Mouse (Mus musculus): Measurements from ENCODE around the gene Cnpy3. TPM values are rescaled to one million over a fixed set of nuclear protein-coding genes. Genes with fewer than 3 reads are reported as not detected.
"Not testable (repeated sequence)": the region's sequence is repeated elsewhere in the genome, so short reads cannot be mapped to it uniquely, and the experiment has no call there.

Cnpy3 gene
- total RNA-seq (2017): 88.2 to 109 TPM (median 106 TPM) in 3 replicates

DNA sequence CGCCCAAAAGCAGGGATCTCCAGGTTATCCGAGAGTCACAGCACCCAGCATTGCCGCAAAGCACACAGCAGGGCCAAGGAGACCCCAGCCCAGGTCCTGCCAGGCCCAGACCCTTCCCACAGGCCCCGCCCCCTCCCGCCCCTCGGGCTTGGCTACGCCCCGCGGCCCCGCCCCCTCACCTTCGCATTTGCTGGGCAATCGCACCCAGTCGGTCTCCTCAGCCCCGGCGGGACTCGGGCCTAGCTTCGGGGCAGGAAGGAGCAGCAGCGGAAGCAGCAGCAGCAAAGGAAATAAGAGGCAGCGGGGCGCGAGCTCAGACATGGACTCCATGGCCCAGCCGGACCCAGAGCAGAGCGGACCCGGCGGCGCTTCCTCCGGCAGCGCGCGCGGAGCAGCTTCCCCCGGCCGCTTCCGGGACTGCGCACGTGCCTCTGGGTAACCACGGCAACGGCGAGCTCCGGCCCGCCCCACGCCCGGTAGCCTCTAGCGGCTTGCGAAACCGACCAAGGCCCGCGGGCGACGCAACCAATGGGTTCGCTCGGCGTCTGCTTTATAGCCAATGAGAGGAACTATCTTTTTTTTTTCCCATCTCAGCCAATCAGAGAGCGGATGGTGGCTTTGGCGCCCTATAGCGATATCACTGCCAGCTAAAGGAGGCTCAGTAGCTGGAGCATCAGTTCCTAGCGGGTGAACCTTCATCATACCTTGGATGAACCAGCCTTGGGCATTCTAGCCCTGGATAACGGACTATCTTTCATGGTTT is at the start of gene Cnpy3:
Gene Cnpy3 (minus strand): TSS at position 421 of the 763 bp plus-strand sequence.
- ATAC-seq (replicated peaks; ENCODE audit: insufficient number of reproducible peaks, low FRiP score, low TSS enrichment, poor library complexity, severe bottlenecking): peak; percentile 91

DNA sequence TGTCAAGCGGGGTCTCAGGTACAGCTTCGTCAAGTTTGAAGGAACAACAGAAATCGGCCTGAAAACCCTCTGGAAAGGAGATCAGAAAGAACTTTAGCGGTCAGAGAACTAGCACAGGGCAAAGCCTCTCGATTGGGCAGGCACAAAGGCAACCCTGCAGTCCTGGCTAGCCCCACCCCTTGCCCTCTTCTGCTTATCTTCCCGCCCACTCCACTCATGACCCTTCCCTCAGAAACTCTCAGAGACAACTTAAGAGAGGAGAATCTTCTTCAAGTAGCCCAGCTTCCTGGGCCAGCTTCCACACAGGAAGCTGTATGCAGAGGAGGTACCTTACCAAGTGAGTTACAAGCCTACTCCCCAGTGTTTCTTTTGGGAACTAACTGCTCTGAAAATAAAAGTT is 49.7 kb upstream of the Cnpy3 start:
- ATAC-seq (replicated peaks; ENCODE audit: insufficient number of reproducible peaks, low FRiP score, low TSS enrichment, poor library complexity, severe bottlenecking): no peak

DNA sequence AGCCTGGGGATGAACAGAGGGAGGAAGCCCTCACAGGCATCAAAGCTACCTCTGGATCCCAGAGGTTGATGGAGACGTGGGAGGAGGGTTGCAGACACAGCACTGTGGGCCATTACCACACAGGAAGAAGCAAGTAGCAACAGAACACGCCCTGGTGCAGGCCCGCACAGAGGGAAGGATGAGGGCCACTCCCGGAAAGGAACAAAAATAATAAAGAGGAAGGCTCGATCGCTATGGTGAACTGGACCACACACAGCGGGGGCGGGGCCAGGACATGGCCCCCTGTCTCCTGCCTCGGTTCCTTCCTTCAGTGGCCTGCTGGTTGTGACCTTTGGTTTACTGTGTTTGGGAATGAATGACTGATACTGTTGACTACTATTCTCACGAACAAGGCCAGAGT is 47.7 kb upstream of the Cnpy3 start:
- peak; percentile 66 for ATAC-seq (replicated peaks; ENCODE audit: insufficient number of reproducible peaks, low FRiP score, low TSS enrichment, poor library complexity, severe bottlenecking)

DNA sequence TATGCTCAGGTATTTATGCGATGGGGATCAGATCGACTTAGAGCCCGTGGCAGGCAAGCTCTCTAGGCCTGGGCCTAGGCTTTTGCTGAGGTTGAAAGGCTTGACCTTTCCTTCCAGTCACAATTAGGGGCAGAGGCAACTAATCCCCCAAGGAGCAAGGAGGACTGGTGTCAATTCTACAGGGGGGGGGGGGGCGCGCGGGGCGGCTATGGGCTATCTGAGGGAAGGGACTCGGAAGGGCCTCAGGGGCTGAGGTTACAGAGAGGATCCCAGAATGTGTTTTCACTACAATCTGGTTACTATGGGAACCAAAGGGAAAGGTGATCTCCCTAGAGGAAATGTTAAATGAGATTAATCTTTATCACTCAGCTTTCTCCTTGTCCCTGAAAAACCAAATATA is 45.4 kb upstream of the Cnpy3 start:
- ATAC-seq (replicated peaks; ENCODE audit: insufficient number of reproducible peaks, low FRiP score, low TSS enrichment, poor library complexity, severe bottlenecking): no peak

DNA sequence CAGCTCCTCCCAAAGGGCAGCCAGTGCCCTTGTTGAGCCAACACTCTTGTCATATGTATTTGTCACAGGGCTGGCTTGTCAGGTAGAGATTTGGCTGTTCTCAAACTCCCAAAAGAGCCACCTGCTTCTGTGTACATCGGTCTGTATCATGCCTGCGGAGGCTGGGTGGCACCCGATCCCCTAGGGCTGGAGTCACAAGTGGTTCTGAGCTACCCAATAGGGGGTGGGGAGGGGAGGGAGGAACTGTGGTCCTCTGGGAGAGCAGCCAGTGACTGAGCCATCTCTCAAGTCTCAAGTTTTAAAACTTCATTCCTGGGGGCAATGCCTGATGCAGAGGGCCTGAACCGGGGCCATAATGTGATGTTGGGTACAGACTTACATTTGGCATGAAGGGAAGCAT is 44.7 kb upstream of the Cnpy3 start:
- no peak for ATAC-seq (replicated peaks; ENCODE audit: insufficient number of reproducible peaks, low FRiP score, low TSS enrichment, poor library complexity, severe bottlenecking)

GRCm38 (mm10) chr17:46792963-46793362 is 40.9 kb upstream of the Cnpy3 start:
- no peak for ATAC-seq (replicated peaks; ENCODE audit: insufficient number of reproducible peaks, low FRiP score, low TSS enrichment, poor library complexity, severe bottlenecking)

DNA sequence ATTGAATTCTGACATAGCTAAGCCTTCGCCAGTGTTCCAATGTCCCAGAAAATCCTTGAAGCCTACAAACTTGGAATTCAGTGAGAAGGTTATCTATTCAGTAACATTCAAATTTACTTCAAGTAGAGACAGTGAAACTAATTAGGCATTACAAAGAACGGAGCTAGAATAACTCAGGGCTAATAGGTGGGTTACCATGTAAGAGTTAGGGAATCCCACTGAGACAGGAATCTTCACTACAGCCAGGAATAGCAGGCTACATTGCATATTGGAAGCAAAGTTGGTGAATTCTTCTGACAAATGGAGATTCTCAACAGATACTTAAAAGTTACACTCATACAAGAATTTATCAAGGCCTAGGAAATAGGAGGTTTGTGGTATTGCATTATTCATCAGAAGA is 36.0 kb upstream of the Cnpy3 start:
- not testable (repeated sequence) for ATAC-seq (replicated peaks; ENCODE audit: insufficient number of reproducible peaks, low FRiP score, low TSS enrichment, poor library complexity, severe bottlenecking)

DNA sequence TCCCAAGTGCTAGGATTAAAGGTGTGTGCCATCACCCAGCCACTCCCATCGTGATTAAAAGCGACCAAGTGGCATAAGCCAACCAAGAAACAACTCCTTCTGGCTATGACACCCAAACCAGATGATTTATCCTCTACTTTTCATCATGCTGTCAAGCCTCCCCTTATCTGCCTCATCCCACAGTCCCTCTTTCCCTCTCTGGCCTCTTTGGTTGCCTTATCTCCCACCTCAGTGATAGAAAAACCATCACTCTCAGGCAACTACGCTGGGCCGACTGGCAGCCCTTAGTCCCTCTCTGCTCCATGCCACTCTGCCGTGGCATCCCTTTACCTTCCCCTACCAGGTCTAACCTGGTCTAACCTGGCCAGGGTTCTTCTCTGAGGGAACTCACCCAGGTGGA is 34.9 kb upstream of the Cnpy3 start:
- no peak for ATAC-seq (replicated peaks; ENCODE audit: insufficient number of reproducible peaks, low FRiP score, low TSS enrichment, poor library complexity, severe bottlenecking)

GRCm38 (mm10) chr17:46783222-46783565 is 31.2 kb upstream of the Cnpy3 start:
- ATAC-seq (replicated peaks; ENCODE audit: insufficient number of reproducible peaks, low FRiP score, low TSS enrichment, poor library complexity, severe bottlenecking): no peak; the same call in 1 of the 2 replicates

- peak; percentile 95 for ATAC-seq (replicated peaks; ENCODE audit: insufficient number of reproducible peaks, low FRiP score, low TSS enrichment, poor library complexity, severe bottlenecking)
Measured at GRCm38 (mm10) chr17:46782341-46783221, 30.6 kb upstream of the Cnpy3 start, which contains the start of gene Rpl7l1. Gene Rpl7l1, minus strand, starts transcription at chr17:46782672.

- ATAC-seq (replicated peaks; ENCODE audit: insufficient number of reproducible peaks, low FRiP score, low TSS enrichment, poor library complexity, severe bottlenecking): no peak
Measured at GRCm38 (mm10) chr17:46781876-46782275, 29.9 kb upstream of the Cnpy3 start.

DNA sequence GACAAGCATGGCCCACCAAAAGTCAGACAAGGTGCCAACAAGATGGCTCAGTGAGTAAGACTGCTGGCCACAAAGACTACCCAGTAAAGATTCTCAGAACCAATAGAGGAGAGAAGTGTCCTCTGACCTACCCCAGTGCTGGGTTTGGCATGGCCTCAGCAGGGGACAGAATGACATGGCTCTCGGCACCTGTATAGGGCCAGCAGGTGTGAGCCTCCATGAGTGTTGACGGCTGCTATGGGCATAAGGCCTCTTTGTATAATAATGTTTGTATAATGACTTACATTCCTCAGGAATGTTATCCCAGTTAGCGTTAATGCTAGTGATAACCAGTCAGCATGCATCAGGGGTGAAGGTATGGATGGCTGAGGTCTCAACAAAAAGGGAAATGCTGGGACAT is 24.1 kb upstream of the Cnpy3 start:
- ATAC-seq (replicated peaks; ENCODE audit: insufficient number of reproducible peaks, low FRiP score, low TSS enrichment, poor library complexity, severe bottlenecking): no peak

DNA sequence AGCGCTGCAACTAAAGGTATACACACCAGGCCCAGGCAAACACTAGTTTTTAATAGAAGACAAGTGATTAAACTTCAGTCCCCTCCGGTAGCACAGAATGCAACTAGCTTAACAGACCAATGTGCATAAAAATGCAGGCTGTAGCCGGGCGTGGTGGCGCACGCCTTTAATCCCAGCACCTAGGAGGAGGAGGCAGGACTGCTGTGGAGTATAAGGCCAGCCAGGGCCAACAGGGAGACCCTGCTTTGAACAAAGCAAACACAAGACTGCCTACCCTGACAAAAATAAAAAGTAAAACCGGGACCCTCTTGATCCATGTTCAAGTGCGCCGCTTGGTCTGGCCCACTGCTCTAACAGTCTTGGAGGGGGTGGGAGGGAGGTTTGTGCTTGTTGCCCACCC is 23.1 kb upstream of the Cnpy3 start:
- ATAC-seq (replicated peaks; ENCODE audit: insufficient number of reproducible peaks, low FRiP score, low TSS enrichment, poor library complexity, severe bottlenecking): no peak

GRCm38 (mm10) chr17:46774131-46774472 is 22.1 kb upstream of the Cnpy3 start:
- ATAC-seq (replicated peaks; ENCODE audit: insufficient number of reproducible peaks, low FRiP score, low TSS enrichment, poor library complexity, severe bottlenecking): no peak

GRCm38 (mm10) chr17:46773278-46774130 is 21.5 kb upstream of the Cnpy3 start:
- no peak for ATAC-seq (replicated peaks; ENCODE audit: insufficient number of reproducible peaks, low FRiP score, low TSS enrichment, poor library complexity, severe bottlenecking)

DNA sequence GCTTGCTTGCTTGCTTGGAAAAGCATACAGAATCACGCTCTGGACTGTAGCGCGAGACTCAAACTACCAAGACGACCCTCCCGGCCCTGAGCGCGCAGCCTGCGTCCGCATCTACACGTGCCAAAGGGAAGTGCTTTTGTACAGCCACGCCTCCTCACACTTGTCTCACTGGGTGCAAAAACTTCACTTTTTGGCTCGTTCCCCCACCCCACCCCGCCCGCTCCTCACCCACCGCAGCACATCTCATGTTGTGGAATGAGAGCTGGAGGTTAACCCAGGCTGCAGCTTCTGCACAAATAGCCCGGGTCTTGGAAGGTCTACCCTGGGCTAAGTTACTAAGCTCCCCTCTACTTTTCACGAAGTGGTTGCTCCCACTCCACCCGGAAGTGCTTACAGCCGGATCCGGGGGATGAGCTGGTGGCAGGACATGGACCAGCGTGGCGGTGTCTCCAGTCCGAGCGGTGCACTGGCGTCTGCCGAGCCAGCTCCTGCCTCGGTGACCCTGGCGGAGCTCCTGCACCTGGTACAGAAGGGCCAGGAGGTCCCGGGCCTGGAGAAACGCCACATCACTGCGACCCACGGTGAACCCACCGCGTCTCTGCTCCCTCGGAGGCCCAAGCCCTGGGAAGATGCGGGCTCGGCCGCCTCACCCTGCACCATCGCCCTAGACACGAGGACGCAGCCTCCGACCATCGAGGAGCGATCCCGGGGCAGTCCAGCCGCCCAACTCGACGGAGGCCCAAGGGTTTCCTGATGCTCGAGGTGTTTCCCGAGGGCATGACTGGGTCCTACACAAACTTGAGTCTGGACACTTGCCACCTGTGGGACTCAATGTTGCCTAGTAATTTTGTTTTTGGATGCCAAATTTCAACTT is 20.6 kb upstream of the Cnpy3 start, which contains the start of gene 2310039H08Rik:
Gene 2310039H08Rik (plus strand): TSS at position 232 of the 874 bp plus-strand sequence.
- peak; percentile 90 for ATAC-seq (replicated peaks; ENCODE audit: insufficient number of reproducible peaks, low FRiP score, low TSS enrichment, poor library complexity, severe bottlenecking)

GRCm38 (mm10) chr17:46772038-46772403 is 20.0 kb upstream of the Cnpy3 start:
- ATAC-seq (replicated peaks; ENCODE audit: insufficient number of reproducible peaks, low FRiP score, low TSS enrichment, poor library complexity, severe bottlenecking): no peak

DNA sequence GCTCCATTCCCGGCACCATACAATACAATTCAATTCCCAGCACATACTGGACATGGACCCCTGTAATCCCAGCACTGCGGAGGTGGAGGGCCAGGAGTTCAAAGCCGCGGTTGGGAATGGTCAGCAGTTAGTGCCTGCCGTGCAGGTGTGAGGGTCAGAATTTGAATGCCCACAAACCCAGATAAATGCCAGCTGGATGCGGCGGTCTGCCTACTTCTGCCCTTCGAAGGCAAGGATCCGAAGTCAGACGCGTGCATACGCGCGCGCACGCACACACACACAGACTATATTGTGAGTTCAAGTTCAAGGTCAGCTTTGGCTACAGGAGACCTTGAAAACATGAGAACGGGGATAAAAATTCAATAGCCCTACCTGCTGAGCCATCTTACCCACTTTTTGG is 19.6 kb upstream of the Cnpy3 start:
- no peak for ATAC-seq (replicated peaks; ENCODE audit: insufficient number of reproducible peaks, low FRiP score, low TSS enrichment, poor library complexity, severe bottlenecking)
